Mouse (Mus musculus) thymus, adult 18-20 months (tissue): Measurements from ENCODE around the gene Wdr95.

ENCODE experiments used
- DNase-seq, 2 experiments: peaks; one replicate each; pipeline ENCODE4 v3.0.0; 2022; ENCODE audit warnings: mixed read lengths in 2 of 2

Wdr95 gene

GRCm38 (mm10) chr5:149635556-149635955 lies 107.1 kb downstream of the Wdr95 start:
- no peak for DNase-seq

DNA sequence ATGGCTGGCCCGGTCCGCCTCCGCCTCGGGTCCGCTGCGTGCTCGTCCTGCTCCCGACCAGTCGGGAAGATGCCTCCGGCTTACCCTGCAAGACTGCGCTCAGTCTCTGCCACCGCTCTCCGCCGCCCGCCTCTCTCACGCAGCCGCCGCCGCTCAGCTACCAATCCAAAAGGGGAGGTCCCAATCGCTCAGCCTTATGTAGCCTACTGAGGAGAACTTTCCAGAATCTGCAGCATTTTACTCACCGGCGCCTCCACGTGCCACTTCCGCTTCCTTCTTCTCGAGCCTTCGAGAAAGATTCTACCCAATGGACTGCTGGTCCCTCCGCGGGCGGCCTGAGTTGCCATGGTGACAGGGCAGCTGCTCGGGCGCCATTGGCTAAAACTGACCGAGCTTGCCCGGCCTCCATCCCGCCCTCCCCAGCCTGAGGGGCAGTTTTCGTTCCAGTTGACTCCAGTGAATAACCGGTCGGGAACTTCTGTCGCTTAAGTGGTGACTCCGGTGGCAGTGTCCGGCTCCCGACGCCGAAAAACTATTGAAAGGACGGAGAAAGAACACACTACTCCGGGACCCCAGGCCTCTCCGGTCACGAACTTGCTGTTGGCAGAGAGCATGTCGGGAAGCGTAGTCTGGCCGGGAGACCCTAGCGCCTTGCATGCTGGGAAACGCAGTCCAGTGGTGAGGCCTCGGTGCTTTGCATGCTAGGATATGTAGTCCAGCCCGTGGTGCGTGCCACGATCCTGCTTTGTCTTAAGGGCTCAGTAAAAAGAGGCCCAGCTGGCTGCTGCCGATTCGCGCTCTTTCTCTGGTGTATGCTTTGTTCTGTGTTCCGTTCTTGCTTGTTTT lies 107.8 kb downstream of the Wdr95 start, which contains the start of gene Hsph1:
TSS of gene Hsph1 (minus strand) at position 302 of the 846 bp plus-strand sequence.
- DNase-seq: peak; percentile 97 to 99

GRCm38 (mm10) chr5:149637306-149637705 lies 108.8 kb downstream of the Wdr95 start:
- DNase-seq: no peak

- no peak for DNase-seq
These were observed 112.9 kb downstream of the Wdr95 start for GRCm38 (mm10) chr5:149641277-149641892.

- DNase-seq: no peak
These were observed 113.9 kb downstream of the Wdr95 start for GRCm38 (mm10) chr5:149642366-149642765.

- DNase-seq: no peak
These were observed 114.5 kb downstream of the Wdr95 start for GRCm38 (mm10) chr5:149642783-149643509.

DNA sequence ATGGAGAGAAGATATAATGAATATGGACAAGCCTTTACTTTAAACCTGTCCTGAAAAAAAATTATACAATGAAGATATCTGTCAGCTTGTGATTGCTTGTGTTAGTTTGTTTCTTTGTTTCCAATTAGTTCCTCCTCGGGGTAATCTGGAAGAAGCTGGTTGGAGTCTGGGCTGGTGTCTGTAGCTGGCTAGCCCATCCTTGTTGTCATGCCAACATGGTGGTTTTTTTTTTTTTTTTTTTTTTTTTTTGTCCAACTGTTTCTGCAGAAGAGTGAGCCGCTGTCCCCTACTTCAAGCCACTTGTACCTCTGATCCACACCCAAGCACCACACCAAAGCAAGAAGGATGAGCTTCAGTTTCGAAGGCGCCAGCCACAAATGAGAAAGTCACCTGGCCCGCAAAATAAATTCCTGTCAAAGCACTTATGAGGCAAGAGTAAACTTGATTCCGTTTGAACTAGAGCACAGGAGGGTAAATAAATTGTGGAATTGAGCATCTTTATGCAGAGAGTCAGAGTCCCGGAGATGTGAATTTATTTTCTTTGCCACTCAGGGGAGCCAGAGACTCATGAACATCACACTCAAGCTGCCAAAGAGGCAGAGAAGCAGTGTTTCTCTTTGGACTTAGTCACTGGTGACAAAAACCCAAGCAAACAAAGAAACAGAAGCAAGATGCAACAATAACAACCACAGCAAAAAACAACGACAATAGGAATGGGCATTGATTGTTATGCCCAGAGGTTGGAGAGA lies 119.1 kb downstream of the Wdr95 start:
- no peak for DNase-seq

DNA sequence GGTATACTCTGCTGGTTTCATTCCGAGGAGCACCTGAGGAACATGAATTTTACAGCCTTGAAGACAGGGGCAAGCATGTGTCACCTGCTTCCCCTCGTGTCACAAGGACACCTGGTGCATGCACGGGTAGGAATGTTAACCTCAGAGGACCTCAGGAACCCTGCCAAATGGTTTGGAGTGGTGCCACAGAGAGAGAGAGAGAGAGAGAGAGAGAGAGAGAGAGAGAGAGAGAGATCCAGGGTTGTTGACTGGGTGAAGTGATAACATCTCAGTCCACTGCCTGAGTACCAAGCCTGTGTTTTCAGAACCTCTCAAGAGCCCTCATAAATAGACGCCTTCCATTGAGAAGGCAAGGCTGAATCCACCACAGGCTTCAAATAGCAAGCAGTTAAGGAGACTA lies 119.7 kb downstream of the Wdr95 start:
- no peak for DNase-seq

DNA sequence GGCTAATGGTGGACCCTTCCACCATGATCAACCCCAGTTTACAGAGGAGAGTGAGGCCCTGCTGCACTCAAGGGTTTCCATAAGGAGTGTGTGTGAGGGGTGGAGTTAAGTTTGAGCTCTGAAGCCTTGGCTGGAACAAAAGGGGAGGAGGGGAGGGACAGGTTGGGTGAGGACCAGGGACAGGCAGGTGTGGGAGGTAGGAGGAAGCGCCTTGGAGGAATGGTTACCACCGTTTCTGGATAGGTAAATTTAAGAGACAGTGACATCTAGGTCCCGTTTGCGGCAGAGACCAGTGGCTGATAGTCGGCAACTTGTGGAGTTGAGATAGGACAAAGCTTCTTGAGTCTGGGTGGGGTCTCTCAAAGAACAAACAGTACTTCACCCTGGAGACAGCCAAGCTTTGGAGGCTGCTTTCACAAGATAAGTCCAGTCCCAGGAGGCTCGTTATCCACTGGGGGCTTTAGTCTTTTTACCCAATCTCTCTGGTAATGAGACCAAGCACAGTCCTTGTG lies 120.5 kb downstream of the Wdr95 start:
- no peak for DNase-seq

GRCm38 (mm10) chr5:149649499-149650178 lies 121.2 kb downstream of the Wdr95 start:
- no peak for DNase-seq

DNA sequence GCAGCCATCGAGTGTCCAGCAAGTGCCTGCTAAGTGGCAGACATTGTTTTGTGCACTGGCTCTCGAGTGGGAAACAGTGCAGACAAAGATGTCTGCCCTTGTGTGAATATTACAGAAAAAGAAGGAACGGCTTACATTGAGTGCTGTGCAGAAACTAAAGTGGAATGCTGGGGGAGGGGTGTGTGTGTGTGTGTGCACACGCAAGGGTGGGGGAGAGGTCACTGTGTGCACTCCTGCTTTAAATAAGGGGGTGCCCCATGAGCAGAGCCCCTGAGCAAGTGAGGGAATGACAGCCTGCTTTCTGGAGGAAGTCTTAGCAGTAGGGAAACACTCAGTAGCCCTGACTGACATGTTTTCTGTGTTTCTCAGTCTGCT lies 121.7 kb downstream of the Wdr95 start:
- DNase-seq: no peak

DNA sequence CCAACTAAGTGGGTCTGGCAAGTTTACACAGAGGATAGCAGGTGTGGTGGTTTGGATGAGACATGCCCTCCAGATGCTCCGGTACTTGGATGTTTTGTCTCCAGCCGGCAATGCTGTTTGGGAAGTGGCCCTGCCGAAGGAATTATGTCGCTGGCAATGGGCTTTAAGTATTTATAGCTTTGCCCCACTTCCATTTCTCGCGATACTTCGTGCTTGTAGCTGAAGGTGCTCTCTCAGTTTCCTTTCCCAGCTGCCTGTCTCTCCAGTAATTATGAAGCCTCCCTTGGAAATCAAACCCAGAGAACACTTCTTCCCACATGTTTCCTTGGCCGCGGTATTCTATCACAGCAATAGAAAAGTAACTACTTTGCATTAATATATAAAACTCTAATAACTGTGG lies 127.2 kb downstream of the Wdr95 start:
- no peak for DNase-seq

GRCm38 (mm10) chr5:149658022-149658421 lies 129.5 kb downstream of the Wdr95 start:
- DNase-seq: no peak

DNA sequence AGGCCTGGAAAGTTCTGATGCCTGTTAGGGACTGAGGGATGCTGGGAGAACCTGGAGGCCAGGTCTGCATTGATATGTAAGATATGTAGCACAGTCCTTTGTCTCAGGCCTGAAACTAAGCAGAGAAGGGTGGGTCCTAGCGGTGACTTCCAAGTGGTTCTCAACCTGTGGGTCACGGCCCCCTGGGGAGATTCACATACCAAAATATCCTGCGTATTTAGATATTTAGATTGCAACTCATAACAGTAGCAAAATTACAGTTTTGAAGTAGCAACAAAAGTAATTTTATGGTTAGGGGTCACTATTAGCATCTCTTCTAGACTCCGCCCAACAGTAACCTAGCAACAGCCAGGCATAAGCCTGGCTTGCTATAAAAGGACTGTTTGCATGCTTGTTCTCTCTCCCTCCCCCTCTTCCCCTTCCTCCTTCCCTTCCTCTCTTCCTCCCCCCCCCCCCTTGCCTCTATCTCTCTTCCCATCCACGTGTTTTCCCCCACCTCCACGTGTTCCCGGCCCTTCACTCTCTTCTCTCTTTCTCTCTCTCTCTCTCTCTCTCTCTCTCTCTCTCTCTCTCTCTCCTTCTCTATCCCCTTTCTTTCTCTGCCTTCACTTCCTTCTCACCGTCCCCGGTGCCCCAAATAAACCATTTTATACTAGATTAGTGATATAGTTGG lies 130.4 kb downstream of the Wdr95 start:
- no peak for DNase-seq

- DNase-seq: no peak
These were observed 130.9 kb downstream of the Wdr95 start for GRCm38 (mm10) chr5:149659414-149659780.

GRCm38 (mm10) chr5:149661428-149661827 lies 132.9 kb downstream of the Wdr95 start:
- no peak for DNase-seq
